Mouse (Mus musculus) CH12.LX (cell line): Measurements from ENCODE around the gene Smtnl2.

Source experiments
- MAZ ChIP-seq: IDR thresholded peaks from 2 replicates; pipeline ENCODE4 v1.6.1; 2012; ENCODE audit warnings: low read depth, mild to moderate bottlenecking, inconsistent platforms, low read length, improper control_type of control experiment, moderate library complexity
- POLR2A ChIP-seq: IDR thresholded peaks from 2 replicates; pipeline ENCODE4 v1.6.1; 2011; ENCODE audit warnings: low read depth, mild to moderate bottlenecking, improper control_type of control experiment, low read length
- SMC3 ChIP-seq: IDR thresholded peaks from 2 replicates; pipeline ENCODE4 v1.6.1; 2011; ENCODE audit warnings: low read depth, low read length, improper control_type of control experiment

DNA sequence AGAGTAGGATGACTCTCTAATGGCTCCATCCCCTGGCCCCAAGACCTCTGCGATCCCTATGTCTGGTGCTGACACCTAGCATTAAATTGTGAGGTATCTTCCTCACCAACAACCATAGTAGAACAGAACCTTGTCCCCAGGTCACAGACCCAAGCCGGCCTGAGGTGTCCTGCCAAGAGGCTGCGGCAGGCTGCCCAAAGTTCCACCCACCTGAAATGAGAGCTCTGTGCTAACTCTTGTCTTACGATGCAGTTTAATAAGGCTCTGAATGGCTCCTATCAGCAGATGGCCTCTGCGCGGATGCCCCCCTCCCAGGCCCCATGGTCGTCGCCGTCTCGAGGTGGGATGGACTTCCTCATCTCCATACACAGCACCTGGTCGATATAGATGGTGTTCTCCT is 67.0 kb downstream of the Smtnl2 start:
- no peak for TF ChIP-seq SMC3
- no peak for TF ChIP-seq MAZ
- no peak for TF ChIP-seq POLR2A
